Mouse (Mus musculus) left cerebral cortex, postnatal 4 days (tissue): ENCODE results near the gene Dusp14. TPM values are rescaled to one million over a fixed set of nuclear protein-coding genes. Genes with fewer than 3 reads are reported as not detected.

Experiments used
- DNase-seq: peaks from one replicate; pipeline ENCODE4 v3.0.0-alpha.2; 2022
- intact Hi-C: fragments of 180-260 bp; cut with DNase I; formaldehyde crosslinking; loops from one replicate; pipeline ENCODE4 v1.15.1; 2025
- total RNA-seq, 2 experiments: library from RNA; stranded (reverse); gene quantifications; 2 replicates each; pipeline ENCODE4 v1.2.3; 2021

The Dusp14 gene
- total RNA-seq, result 1 to 10 TPM; 6.3 to 7.1 TPM

GRCm38 (mm10) chr11:84069034-84069370 is at the start of gene Dusp14:
TSS of gene Dusp14 (minus strand) at chr11:84069261.
- intact Hi-C loops, result loop anchor here (5.0 kb wide), 1 partner anchor 57 kb away; no protein-coding TSS in a partner anchor
- DNase-seq, result no peak

- intact Hi-C loops, result no loop called here
- DNase-seq, result no peak
Measured at GRCm38 (mm10) chr11:84117431-84117830, 48.4 kb upstream of the Dusp14 start.

- no peak for DNase-seq
- intact Hi-C loops, result no loop called here
Measured at GRCm38 (mm10) chr11:84116221-84116620, 47.2 kb upstream of the Dusp14 start.

- intact Hi-C loops, result no loop called here
- DNase-seq, result no peak
Measured at GRCm38 (mm10) chr11:84115646-84116045, 46.6 kb upstream of the Dusp14 start.

- no peak for DNase-seq
- intact Hi-C loops, result no loop called here
Measured at GRCm38 (mm10) chr11:84113623-84114022, 44.6 kb upstream of the Dusp14 start.

- DNase-seq, result no peak
- intact Hi-C loops, result no loop called here
Measured at GRCm38 (mm10) chr11:84107137-84107536, 38.1 kb upstream of the Dusp14 start.

- intact Hi-C loops, result no loop called here
- DNase-seq, result no peak
Measured at GRCm38 (mm10) chr11:84104036-84104435, 35.0 kb upstream of the Dusp14 start.

GRCm38 (mm10) chr11:84101182-84101581 is 32.1 kb upstream of the Dusp14 start:
- DNase-seq, result no peak
- intact Hi-C loops, result no loop called here

GRCm38 (mm10) chr11:84097251-84097998 is 28.4 kb upstream of the Dusp14 start:
- DNase-seq, result no peak
- intact Hi-C loops, result no loop called here

- no peak for DNase-seq
- intact Hi-C loops, result no loop called here
Measured at GRCm38 (mm10) chr11:84095084-84095483, 26.0 kb upstream of the Dusp14 start.

- intact Hi-C loops, result no loop called here
- DNase-seq, result no peak
Measured at GRCm38 (mm10) chr11:84090572-84090971, 21.5 kb upstream of the Dusp14 start.

- intact Hi-C loops, result no loop called here
- no peak for DNase-seq
Measured at GRCm38 (mm10) chr11:84081901-84082300, 12.8 kb upstream of the Dusp14 start.

- no peak for DNase-seq
- intact Hi-C loops, result no loop called here
Measured at GRCm38 (mm10) chr11:84080327-84080726, 11.3 kb upstream of the Dusp14 start.

GRCm38 (mm10) chr11:84079887-84080286 is 10.8 kb upstream of the Dusp14 start:
- no peak for DNase-seq

GRCm38 (mm10) chr11:84079361-84079760 is 10.3 kb upstream of the Dusp14 start:
- intact Hi-C loops, result no loop called here
- DNase-seq, result no peak

More at GRCm38 (mm10) chr11:84079887-84080286, 10.8 kb upstream of the Dusp14 start:
- intact Hi-C loops, result no loop called here

- DNase-seq, result no peak
- intact Hi-C loops, result no loop called here
Measured at GRCm38 (mm10) chr11:84078601-84079000, 9.5 kb upstream of the Dusp14 start.

- intact Hi-C loops, result no loop called here
Measured at GRCm38 (mm10) chr11:84077008-84077407, 7.9 kb upstream of the Dusp14 start.

GRCm38 (mm10) chr11:84073816-84074764 is 5.0 kb upstream of the Dusp14 start:
- DNase-seq, result no peak
- intact Hi-C loops, result no loop called here

More at GRCm38 (mm10) chr11:84077008-84077407, 7.9 kb upstream of the Dusp14 start:
- DNase-seq, result peak; percentile 42

- intact Hi-C loops, result no loop called here
- no peak for DNase-seq
Measured at GRCm38 (mm10) chr11:84072904-84073651, 4.0 kb upstream of the Dusp14 start.

GRCm38 (mm10) chr11:84068191-84069033 is 649 bp downstream of the Dusp14 start:
- intact Hi-C loops, result loop anchor here (5.0 kb wide), 1 partner anchor 56 kb away; no protein-coding TSS in a partner anchor
- DNase-seq, result peak; percentile 43
